Mouse (Mus musculus): ENCODE results near the gene Zfp846. TPM values are rescaled to one million over a fixed set of nuclear protein-coding genes. Genes with fewer than 3 reads are reported as not detected.
"Not testable (repeated sequence)": the region's sequence is repeated elsewhere in the genome, so short reads cannot be mapped to it uniquely, and the experiment has no call there.

The Zfp846 gene
- polyA plus RNA-seq, 1 experiment from 2014 or later, result 11.6 TPM

- Histone ChIP-seq H3K27ac (no peak overlapping the region), H3K4me3 (peak overlapping the region; percentile 83; the same call in 1 of the 2 replicates)
- WGBS, result 91% methylated on average over 1 of the region's 1 CpGs
These were observed 25.2 kb downstream of the Zfp846 start for GRCm38 (mm10) chr9:20606269-20606668.

GRCm38 (mm10) chr9:20607100-20607974 lies 26.2 kb downstream of the Zfp846 start:
- under 1% methylated on average over 57 of the region's 57 CpGs for WGBS
- peak; percentile 96 for DNase-seq (ENCODE audit: low spot score)
- Histone ChIP-seq H3K9me3 (no peaks in the 10 kb centered on the region), H3K36me3 (peaks cover 7% of the 10 kb centered on the region; the same call in 1 of the 2 replicates), H3K27me3 (ENCODE audit: insufficient read depth, poor library complexity, severe bottlenecking) (no peaks in the 10 kb centered on the region), H3K4me3 (peak overlapping the region; percentile 83), H3K27ac (peak overlapping the region; percentile 99), H3K4me1 (no peaks in the 10 kb centered on the region)

More at GRCm38 (mm10) chr9:20606269-20606668, 25.2 kb downstream of the Zfp846 start:
- Histone ChIP-seq H3K4me1 (no peaks in the 10 kb centered on the region), H3K9me3 (no peaks in the 10 kb centered on the region), H3K36me3 (peaks cover 7% of the 10 kb centered on the region; the same call in 1 of the 2 replicates), H3K27me3 (ENCODE audit: insufficient read depth, poor library complexity, severe bottlenecking) (no peaks in the 10 kb centered on the region)
- no peak for DNase-seq (ENCODE audit: low spot score)

DNA sequence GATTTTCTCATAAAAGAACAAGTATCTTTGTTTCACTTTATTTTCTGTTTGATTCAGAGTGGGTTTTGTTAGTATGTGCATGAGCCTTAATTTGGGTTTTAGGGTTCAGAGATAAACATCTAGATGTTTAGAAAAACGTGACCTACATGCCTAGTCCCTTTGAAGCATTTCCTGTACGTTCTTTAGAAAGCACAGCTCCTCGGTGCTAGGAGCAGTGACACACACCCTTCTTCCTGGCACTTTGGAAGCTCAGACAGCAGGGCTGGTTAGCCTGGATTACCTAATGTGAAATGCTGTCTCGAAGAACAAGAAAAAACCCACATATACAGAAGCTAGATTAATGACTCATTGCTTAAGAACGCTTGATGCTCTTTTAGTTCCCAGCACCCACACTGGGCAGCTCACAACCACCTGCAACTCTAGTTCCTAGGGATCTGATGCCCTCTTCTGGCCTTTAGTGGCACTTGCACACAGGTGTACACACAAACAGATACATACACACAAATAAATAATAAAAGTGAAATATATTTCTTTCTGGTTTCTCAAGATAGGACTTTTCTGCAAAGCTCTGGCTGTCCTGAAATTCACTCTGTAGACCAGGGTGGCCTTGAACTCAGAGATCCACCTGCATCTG lies 28.9 kb downstream of the Zfp846 start:
- Histone ChIP-seq H3K27me3 (ENCODE audit: insufficient read depth, poor library complexity, severe bottlenecking) (no peaks in the 10 kb centered on the region), H3K4me1 (no peaks in the 10 kb centered on the region), H3K27ac (no peak overlapping the region), H3K9me3 (no peaks in the 10 kb centered on the region), H3K4me3 (no peak overlapping the region), H3K36me3 (peaks cover 7% of the 10 kb centered on the region; the same call in 1 of the 2 replicates)
- DNase-seq (ENCODE audit: low spot score), result no peak
- WGBS, result 76% methylated on average over 5 of the region's 5 CpGs

- no peak for DNase-seq (ENCODE audit: low spot score)
- Histone ChIP-seq H3K36me3 (peaks cover 7% of the 10 kb centered on the region; the same call in 1 of the 2 replicates), H3K4me1 (no peaks in the 10 kb centered on the region), H3K9me3 (no peaks in the 10 kb centered on the region), H3K27ac (no peak overlapping the region), H3K27me3 (ENCODE audit: insufficient read depth, poor library complexity, severe bottlenecking) (no peaks in the 10 kb centered on the region), H3K4me3 (no peak overlapping the region)
- 80% methylated on average over 5 of the region's 5 CpGs for WGBS
These were observed 30.9 kb downstream of the Zfp846 start for GRCm38 (mm10) chr9:20611976-20612375.

DNA sequence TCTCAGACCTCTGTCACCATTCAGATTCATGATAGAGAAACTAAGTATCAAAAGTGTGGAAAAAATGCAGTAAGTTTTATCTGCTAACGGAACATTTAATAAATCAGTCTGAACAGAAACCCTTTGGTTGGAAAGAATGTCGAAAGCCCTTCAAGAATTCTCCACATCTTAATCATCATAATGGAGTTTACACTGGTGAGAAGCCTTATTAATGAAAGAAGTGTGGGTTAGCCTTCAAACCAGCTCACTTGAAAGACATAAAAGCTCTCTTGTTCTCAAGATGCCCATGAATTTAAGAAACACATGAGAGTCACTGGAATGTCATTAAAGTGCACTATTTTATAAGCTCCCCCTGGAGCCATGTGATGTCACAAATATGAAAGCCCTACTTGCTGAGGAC lies 35.6 kb downstream of the Zfp846 start:
- 83% methylated on average over 2 of the region's 2 CpGs for WGBS
- H3K4me1 ChIP-seq, result no peaks in the 10 kb centered on the region
- DNase-seq (ENCODE audit: low spot score), result no peak
- no peak overlapping the region for H3K27ac ChIP-seq
- H3K4me3 ChIP-seq, result no peak overlapping the region
- no peaks in the 10 kb centered on the region for H3K36me3 ChIP-seq
- H3K9me3 ChIP-seq, result no peaks in the 10 kb centered on the region
- no peaks in the 10 kb centered on the region for H3K27me3 ChIP-seq (ENCODE audit: insufficient read depth, poor library complexity, severe bottlenecking)

DNA sequence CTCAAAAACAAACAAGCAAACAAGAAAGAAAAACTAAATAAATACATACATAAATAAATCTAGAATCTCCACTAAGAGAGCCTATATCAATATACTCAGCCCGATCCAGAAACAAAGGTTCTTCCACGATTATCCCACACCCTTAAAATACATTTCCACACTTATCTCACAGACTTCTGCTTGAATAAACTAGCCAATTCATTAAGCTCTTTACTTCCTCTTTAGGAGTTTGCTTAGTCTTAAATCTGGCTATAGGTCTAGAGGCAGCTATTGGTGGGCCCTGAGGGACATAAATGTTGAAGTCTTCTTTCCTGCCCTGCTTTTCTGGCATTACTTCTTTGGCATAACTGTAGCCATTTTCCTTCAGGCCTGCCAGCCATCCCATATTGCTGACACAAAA lies 50.2 kb downstream of the Zfp846 start:
- Histone ChIP-seq H3K27ac (no peak overlapping the region), H3K27me3 (ENCODE audit: insufficient read depth, poor library complexity, severe bottlenecking) (no peaks in the 10 kb centered on the region), H3K9me3 (no peaks in the 10 kb centered on the region), H3K4me1 (no peaks in the 10 kb centered on the region), H3K36me3 (no peaks in the 10 kb centered on the region), H3K4me3 (no peak overlapping the region)
- 87% methylated on average over 2 of the region's 2 CpGs for WGBS
- no peak for DNase-seq (ENCODE audit: low spot score)

- H3K9me3 ChIP-seq; H3K4me1 ChIP-seq; DNase-seq (ENCODE audit: low spot score); H3K27ac ChIP-seq; H3K27me3 ChIP-seq (ENCODE audit: insufficient read depth, poor library complexity, severe bottlenecking); H3K4me3 ChIP-seq: not testable (repeated sequence)
- WGBS, result 90% methylated on average over 8 of the region's 8 CpGs
- peaks cover 26% of the 10 kb centered on the region for H3K36me3 ChIP-seq
These were observed 54.6 kb downstream of the Zfp846 start for GRCm38 (mm10) chr9:20635676-20636075.

DNA sequence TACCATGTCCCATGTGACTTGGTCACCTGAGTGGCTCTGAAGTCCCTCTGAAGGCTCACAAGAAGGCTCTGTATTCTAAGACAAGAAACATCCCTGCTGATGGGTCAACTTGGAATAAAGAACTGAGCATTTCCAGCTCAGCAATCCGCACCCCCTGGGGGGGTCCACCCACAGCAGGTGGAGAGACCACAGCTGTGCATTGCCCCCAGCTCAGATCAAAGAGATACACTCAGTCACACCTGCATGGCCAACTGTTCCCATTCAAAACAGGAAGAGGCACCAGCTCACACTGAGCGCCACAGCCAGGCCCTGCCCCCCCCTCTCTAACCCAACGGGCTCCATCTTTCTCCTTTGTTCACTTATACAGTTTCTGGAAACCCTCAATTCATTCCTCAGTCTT lies 55.2 kb downstream of the Zfp846 start:
- no peak overlapping the region for H3K27ac ChIP-seq
- no peak for DNase-seq (ENCODE audit: low spot score)
- no peaks in the 10 kb centered on the region for H3K9me3 ChIP-seq
- H3K36me3 ChIP-seq, result peaks cover 26% of the 10 kb centered on the region
- WGBS, result 72% methylated on average over 3 of the region's 3 CpGs
- H3K27me3 ChIP-seq (ENCODE audit: insufficient read depth, poor library complexity, severe bottlenecking), result no peaks in the 10 kb centered on the region
- peaks cover 15% of the 10 kb centered on the region for H3K4me1 ChIP-seq
- no peak overlapping the region for H3K4me3 ChIP-seq

- Histone ChIP-seq H3K36me3 (peaks cover 26% of the 10 kb centered on the region), H3K27me3 (ENCODE audit: insufficient read depth, poor library complexity, severe bottlenecking) (no peaks in the 10 kb centered on the region), H3K4me1 (peaks cover 18% of the 10 kb centered on the region), H3K4me3 (no peak overlapping the region), H3K27ac (no peak overlapping the region), H3K9me3 (no peaks in the 10 kb centered on the region)
- no peak for DNase-seq (ENCODE audit: low spot score)
- 71% methylated on average over 2 of the region's 2 CpGs for WGBS
These were observed 55.7 kb downstream of the Zfp846 start for GRCm38 (mm10) chr9:20636790-20637189.

DNA sequence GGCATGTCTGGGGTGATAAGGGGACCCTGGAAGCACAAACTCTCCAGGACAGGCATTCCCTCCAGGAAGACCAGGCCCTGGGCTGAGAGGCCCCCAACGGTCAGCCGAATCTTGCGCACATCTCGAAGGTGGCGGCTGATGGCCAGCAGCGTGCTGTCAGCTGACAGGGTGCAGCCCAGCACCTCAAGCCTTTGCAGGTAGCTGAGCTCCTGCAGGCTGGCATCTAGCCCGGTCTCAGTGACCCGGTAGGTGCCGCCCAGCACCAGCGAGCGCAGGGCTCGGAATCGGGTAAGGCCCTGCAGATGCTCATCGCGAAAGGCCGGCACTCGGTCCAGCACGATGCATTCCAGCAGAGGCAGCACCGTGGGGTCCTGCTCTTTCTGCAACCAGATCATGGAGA lies 57.5 kb downstream of the Zfp846 start:
- no peaks in the 10 kb centered on the region for H3K27me3 ChIP-seq (ENCODE audit: insufficient read depth, poor library complexity, severe bottlenecking)
- DNase-seq (ENCODE audit: low spot score), result no peak

DNA sequence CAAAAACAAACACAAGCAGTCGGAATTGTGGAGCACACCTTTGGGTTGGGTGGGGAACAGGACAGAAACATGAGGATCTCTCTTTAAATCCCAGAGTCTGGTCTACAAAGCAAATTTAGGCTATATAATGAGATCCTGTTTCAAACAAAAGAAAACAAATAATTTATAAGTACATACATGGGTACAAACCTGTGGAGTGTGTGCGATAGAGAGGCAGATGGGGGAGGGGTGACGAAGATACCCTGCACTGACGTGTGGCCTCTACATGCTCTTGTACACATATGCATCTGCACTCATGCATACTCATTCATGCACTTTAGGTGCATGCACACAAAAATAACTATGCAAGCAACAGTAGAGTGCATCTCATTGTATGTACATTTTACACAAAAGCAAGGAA lies 58.4 kb downstream of the Zfp846 start:
- Histone ChIP-seq H3K4me3 (no peak overlapping the region), H3K9me3 (no peaks in the 10 kb centered on the region), H3K27ac (no peak overlapping the region), H3K36me3 (peaks cover 26% of the 10 kb centered on the region), H3K27me3 (ENCODE audit: insufficient read depth, poor library complexity, severe bottlenecking) (no peaks in the 10 kb centered on the region), H3K4me1 (peaks cover 24% of the 10 kb centered on the region)
- DNase-seq (ENCODE audit: low spot score), result no peak
- 92% methylated on average over 4 of the region's 4 CpGs for WGBS

More for the DNA sequence above, 57.5 kb downstream of the Zfp846 start:
- no peak overlapping the region for H3K4me3 ChIP-seq
- H3K27ac ChIP-seq, result no peak overlapping the region
- H3K4me1 ChIP-seq, result peaks cover 19% of the 10 kb centered on the region
- no peaks in the 10 kb centered on the region for H3K9me3 ChIP-seq
- peaks cover 26% of the 10 kb centered on the region for H3K36me3 ChIP-seq
- WGBS, result 91% methylated on average over 19 of the region's 19 CpGs

GRCm38 (mm10) chr9:20641501-20641900 lies 60.4 kb downstream of the Zfp846 start:
- WGBS, result 25% methylated on average over 6 of the region's 6 CpGs
- Histone ChIP-seq H3K27me3 (ENCODE audit: insufficient read depth, poor library complexity, severe bottlenecking) (no peaks in the 10 kb centered on the region), H3K27ac (peak overlapping the region; percentile 93), H3K4me1 (peaks cover 24% of the 10 kb centered on the region), H3K9me3 (no peaks in the 10 kb centered on the region), H3K4me3 (peak overlapping the region; percentile 93), H3K36me3 (peaks cover 32% of the 10 kb centered on the region)
- no peak for DNase-seq (ENCODE audit: low spot score)

Measured in heart, embryonic 10.5 days (tissue).